Mouse (Mus musculus): ENCODE measurements around the gene Csrnp1.

GRCm38 (mm10) chr9:120014828-120015227 lies 30.4 kb upstream of the Csrnp1 start:
- no peak for TF ChIP-seq CTCF (IDR thresholded peaks at IDR 0.05; ENCODE audit: low read depth, low read length)
- no peak for TF ChIP-seq GATA1 (IDR thresholded peaks at IDR 0.05; ENCODE audit: borderline replicate concordance, low read length)
- no peak for TF ChIP-seq POLR2AphosphoS5 (IDR thresholded peaks at IDR 0.05; ENCODE audit: insufficient replicate concordance, low read depth, low read length)
- no peak for TF ChIP-seq TAL1 (conservative IDR thresholded peaks at IDR 0.05; ENCODE audit: low read depth, low read length)
